Mouse (Mus musculus): ENCODE data around the gene Il33. TPM values are rescaled to one million over a fixed set of nuclear protein-coding genes. Genes with fewer than 3 reads are reported as not detected.

Il33 gene
- polyA plus RNA-seq, 1 experiment = not detected

DNA sequence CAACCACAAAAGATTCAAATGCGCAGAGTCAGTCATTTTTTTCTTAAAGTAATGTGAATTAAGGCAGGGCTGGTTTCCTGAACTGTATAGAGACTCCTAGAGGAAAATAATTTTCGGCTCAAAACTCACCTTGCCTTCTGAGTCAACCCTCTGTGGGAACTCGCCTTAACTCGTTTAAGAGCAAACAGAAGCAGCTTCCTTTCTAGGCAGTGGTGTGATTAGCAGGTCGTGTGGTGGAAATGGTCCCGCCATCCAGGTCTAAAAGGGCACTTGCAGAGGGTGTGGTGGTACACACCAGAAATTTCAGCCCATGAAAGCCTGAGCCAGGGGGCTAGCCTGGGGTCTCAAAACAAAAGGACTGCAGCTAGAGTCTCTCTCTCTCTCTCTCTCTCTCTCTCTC lies 32.1 kb upstream of the Il33 start:
- Histone ChIP-seq H3K27ac (ENCODE audit: insufficient read depth, low read depth, low read length) (no peak overlapping the region), H3K4me3 (ENCODE audit: insufficient read depth, low read length) (no peak overlapping the region), H3K4me1 (ENCODE audit: control insufficient read depth, insufficient read depth, low read length) (no peaks in the 10 kb centered on the region)
- TF ChIP-seq POLR2A (IDR thresholded peaks at IDR 0.05; ENCODE audit: borderline replicate concordance, low read depth, low read length) (no peak), CTCF (IDR thresholded peaks at IDR 0.05; ENCODE audit: low read depth, low read length) (no peak)

DNA sequence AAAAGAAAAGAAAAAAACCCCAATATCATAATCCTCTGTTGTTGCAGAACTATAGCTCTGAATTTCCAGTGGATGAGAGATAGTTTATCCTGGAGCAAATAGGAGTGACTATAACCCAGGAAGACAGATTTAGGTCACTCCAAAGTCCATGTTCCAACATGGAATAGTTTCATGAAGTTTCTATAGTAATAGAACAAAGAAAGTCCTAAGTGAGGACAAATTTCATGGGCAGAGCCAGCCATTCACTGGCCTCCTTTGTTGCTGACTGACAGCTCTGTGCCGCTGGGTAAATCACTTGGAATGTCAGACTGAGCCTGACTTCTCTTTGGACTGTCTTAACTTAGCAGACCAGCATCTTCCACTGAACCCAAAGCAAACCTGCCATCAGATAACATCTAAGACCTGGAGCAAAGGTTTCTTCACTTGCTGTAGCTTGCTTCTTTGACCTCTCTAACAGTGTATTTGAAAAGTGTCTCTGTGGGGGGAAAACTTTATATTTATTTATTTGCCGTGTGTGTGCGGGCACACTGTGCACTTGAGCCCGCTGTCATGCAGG lies 31.1 kb upstream of the Il33 start:
- no peak for TF ChIP-seq POLR2A (IDR thresholded peaks at IDR 0.05; ENCODE audit: borderline replicate concordance, low read depth, low read length)
- TF ChIP-seq CTCF (IDR thresholded peaks at IDR 0.05; ENCODE audit: low read depth, low read length) = no peak
- no peak overlapping the region for H3K27ac ChIP-seq (ENCODE audit: insufficient read depth, low read depth, low read length)
- H3K4me1 ChIP-seq (ENCODE audit: control insufficient read depth, insufficient read depth, low read length) = no peaks in the 10 kb centered on the region
- H3K4me3 ChIP-seq (ENCODE audit: insufficient read depth, low read length) = no peak overlapping the region

DNA sequence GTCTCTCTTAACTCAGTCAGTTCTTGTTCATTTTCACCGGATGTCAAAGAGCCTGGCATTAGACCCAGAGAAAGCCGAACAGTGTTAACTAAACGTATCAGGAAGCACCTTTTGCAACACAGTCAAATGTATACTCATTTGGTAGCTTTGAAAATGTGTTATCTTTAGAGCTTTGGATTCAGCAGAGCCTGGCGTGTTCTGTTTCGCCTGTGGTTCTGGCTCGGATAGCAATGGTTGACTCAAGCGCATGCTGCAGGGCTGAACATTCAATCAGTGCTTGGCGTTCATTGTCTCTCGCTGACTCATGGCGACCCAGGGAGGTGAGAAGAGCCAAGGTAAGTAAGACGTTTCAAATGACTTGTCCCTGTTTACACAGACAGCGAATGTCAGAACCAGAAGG lies 30.5 kb upstream of the Il33 start:
- no peaks in the 10 kb centered on the region for H3K4me1 ChIP-seq (ENCODE audit: control insufficient read depth, insufficient read depth, low read length)
- TF ChIP-seq POLR2A (IDR thresholded peaks at IDR 0.05; ENCODE audit: borderline replicate concordance, low read depth, low read length) = no peak
- no peak overlapping the region for H3K4me3 ChIP-seq (ENCODE audit: insufficient read depth, low read length)
- no peak overlapping the region for H3K27ac ChIP-seq (ENCODE audit: insufficient read depth, low read depth, low read length)

DNA sequence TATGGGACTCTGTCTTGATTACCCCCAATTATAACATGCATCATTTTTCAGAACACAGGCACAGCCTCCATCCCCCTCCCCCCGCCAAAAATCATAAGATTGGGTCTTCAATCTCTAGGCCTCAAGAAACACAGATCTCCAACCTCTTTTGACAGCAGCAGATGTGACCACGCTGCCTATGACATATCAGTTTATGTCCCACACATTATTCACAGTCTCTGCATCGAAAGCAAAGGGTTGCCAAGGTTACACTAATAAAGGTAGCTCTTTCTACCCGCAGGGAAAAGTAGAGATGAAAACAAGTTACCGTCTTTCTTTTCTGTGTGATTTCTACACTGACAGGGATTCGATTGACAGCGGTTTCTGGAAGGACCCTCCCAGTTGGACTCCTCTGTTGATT lies 29.9 kb upstream of the Il33 start:
- Histone ChIP-seq H3K27ac (ENCODE audit: insufficient read depth, low read depth, low read length) (no peak overlapping the region), H3K4me1 (ENCODE audit: control insufficient read depth, insufficient read depth, low read length) (no peaks in the 10 kb centered on the region), H3K4me3 (ENCODE audit: insufficient read depth, low read length) (no peak overlapping the region)
- TF ChIP-seq CTCF (IDR thresholded peaks at IDR 0.05; ENCODE audit: low read depth, low read length) (no peak), POLR2A (IDR thresholded peaks at IDR 0.05; ENCODE audit: borderline replicate concordance, low read depth, low read length) (no peak)

DNA sequence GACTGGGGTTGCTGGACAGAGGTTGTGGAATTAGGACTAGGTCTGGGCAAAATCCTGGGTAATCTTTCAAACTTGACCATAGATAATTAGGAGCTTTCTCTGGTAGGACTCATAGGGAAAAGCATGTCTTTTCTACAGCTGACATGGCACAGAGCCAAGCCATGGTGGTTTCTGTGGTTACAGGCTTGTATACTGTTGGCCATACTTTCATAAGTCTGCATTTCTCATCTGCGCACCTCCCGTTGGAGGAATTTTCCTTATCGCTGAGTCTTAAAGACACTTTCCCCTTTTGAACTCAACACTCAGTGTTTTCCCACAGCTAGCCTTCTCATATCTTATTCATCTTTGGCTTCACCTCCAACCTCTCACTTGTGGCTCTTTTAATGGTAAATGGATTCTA lies 24.6 kb upstream of the Il33 start:
- Histone ChIP-seq H3K27ac (ENCODE audit: insufficient read depth, low read depth, low read length) (no peak overlapping the region), H3K4me3 (ENCODE audit: insufficient read depth, low read length) (no peak overlapping the region), H3K4me1 (ENCODE audit: control insufficient read depth, insufficient read depth, low read length) (no peaks in the 10 kb centered on the region)
- TF ChIP-seq CTCF (IDR thresholded peaks at IDR 0.05; ENCODE audit: low read depth, low read length) (no peak), POLR2A (IDR thresholded peaks at IDR 0.05; ENCODE audit: borderline replicate concordance, low read depth, low read length) (no peak)

DNA sequence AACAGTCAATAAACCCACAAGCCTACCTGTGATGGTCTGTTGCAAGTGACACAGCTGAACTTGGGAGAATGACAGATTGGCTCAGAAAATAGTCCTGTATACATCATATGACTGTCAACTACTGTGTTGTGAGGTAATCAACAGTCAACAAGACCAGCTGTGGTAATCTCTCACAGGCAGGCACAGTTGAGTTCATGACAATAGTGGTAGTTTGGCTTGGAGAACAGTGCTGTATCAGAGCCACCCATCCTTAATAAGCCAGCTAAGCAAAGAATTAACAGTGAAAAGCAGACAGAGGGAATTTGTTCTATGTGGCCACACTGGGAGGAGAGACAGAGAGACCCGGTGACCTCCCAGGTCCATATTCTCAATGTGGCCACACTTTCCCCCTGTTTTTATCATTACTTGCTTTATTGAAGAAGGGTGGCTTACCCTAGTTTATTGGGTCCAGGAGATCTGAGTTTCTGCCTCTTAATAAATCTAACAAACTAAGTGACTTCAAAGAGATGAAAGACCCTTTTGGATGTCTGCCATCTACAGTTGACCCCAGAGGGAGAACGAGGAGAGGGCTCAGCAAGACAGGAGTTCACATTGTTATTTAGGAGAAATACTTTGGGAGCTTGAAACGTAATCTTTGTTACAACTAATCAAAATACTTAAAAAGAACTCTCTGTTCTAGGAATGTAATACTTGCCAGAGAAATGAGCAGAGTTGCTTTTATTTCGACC lies 22.4 kb upstream of the Il33 start:
- Histone ChIP-seq H3K27ac (ENCODE audit: insufficient read depth, low read depth, low read length) (no peak overlapping the region), H3K4me3 (ENCODE audit: insufficient read depth, low read length) (no peak overlapping the region), H3K4me1 (ENCODE audit: control insufficient read depth, insufficient read depth, low read length) (no peaks in the 10 kb centered on the region)
- TF ChIP-seq CTCF (IDR thresholded peaks at IDR 0.05; ENCODE audit: low read depth, low read length) (no peak), POLR2A (IDR thresholded peaks at IDR 0.05; ENCODE audit: borderline replicate concordance, low read depth, low read length) (no peak)

DNA sequence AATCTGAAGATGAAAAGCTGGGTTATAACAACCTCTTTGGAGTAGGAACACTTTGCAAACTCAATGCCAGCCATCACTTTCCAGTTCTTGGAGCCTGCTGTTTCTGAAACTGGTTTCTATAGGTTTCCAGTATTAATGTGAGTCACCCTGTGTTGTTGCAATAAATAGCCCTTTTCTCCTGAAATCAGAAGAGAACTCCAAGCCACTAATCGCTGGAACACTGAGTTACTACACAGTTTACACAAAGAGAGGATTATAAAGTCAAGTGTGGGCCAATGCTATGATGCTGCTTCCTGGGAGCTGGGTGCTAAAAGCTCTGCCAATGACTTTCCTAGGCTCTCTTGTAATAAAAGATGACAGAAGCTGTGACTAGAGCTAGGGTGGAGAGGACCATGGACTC lies 19.0 kb upstream of the Il33 start:
- Histone ChIP-seq H3K27ac (ENCODE audit: insufficient read depth, low read depth, low read length) (no peak overlapping the region), H3K4me3 (ENCODE audit: insufficient read depth, low read length) (no peak overlapping the region), H3K4me1 (ENCODE audit: control insufficient read depth, insufficient read depth, low read length) (no peaks in the 10 kb centered on the region)
- TF ChIP-seq POLR2A (IDR thresholded peaks at IDR 0.05; ENCODE audit: borderline replicate concordance, low read depth, low read length) (no peak), CTCF (IDR thresholded peaks at IDR 0.05; ENCODE audit: low read depth, low read length) (no peak)

DNA sequence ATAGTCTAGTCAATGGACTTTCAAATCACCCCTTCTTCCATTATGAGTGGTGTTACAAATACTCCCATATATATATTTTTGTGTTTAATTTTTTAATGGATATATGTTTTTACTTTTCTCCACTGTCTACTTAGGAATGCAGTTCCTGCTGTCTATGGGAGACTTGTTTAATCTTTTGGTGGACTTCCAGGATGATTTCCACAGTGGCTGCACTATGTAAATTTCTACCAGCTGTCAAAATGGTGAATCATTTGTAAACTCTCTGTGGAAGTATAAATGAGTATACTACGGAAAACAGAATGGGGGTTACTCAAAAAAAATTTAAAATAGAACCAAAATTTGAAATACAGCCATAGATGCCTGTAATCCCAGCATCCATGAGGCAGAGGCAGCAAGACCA lies 15.7 kb upstream of the Il33 start:
- TF ChIP-seq POLR2A (IDR thresholded peaks at IDR 0.05; ENCODE audit: borderline replicate concordance, low read depth, low read length) (no peak), CTCF (IDR thresholded peaks at IDR 0.05; ENCODE audit: low read depth, low read length) (no peak)
- Histone ChIP-seq H3K4me3 (ENCODE audit: insufficient read depth, low read length) (no peak overlapping the region), H3K4me1 (ENCODE audit: control insufficient read depth, insufficient read depth, low read length) (no peaks in the 10 kb centered on the region), H3K27ac (ENCODE audit: insufficient read depth, low read depth, low read length) (no peak overlapping the region)

DNA sequence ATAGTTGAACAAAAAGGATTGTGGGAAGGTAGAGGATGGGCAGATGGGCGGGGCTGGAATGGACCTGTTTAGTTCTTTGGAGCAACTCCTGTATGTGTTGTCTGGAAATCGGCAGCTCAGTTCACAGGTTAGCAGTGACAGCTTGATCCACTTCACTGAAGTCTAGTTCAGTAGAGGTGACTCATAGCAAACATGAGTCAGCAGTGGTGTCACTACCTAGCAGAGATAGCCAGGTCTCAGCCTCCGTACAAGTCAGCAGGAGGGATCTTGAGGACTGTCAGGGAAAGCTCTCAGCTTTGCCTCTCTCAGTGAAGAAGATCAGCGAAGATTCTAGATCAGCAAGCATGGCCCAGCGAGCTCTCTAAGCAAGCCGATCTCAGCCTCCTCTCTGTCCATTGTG lies 13.0 kb upstream of the Il33 start:
- Histone ChIP-seq H3K4me1 (ENCODE audit: control insufficient read depth, insufficient read depth, low read length) (no peaks in the 10 kb centered on the region), H3K27ac (ENCODE audit: insufficient read depth, low read depth, low read length) (no peak overlapping the region), H3K4me3 (ENCODE audit: insufficient read depth, low read length) (no peak overlapping the region)
- TF ChIP-seq CTCF (IDR thresholded peaks at IDR 0.05; ENCODE audit: low read depth, low read length) = no peak
- TF ChIP-seq POLR2A (IDR thresholded peaks at IDR 0.05; ENCODE audit: borderline replicate concordance, low read depth, low read length) = no peak

DNA sequence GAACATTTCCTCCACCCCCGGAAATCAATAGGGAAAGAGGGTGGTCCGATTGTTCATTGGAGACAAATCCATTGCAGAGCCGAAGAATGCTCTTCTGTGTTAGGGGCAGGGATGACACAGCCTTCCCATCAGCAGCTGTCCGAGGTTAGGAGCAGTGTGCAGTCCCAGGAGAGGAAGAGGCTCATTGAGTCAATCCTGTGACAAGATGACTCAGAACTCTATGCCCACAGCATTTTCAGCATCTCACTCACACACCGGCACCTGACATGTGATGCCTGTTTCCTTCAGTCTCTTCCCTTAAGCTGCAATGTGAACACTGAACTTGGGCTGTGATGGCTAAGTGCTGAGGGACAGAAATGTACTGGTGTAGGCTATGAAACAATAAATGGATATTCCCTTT lies 7.5 kb upstream of the Il33 start:
- Histone ChIP-seq H3K27ac (ENCODE audit: insufficient read depth, low read depth, low read length) (no peak overlapping the region), H3K4me1 (ENCODE audit: control insufficient read depth, insufficient read depth, low read length) (no peaks in the 10 kb centered on the region), H3K4me3 (ENCODE audit: insufficient read depth, low read length) (no peak overlapping the region)
- TF ChIP-seq POLR2A (IDR thresholded peaks at IDR 0.05; ENCODE audit: borderline replicate concordance, low read depth, low read length) (no peak), CTCF (IDR thresholded peaks at IDR 0.05; ENCODE audit: low read depth, low read length) (no peak)

All from bone marrow macrophage, adult 2 months (primary cell).